Mouse (Mus musculus) left cerebral cortex, adult 8-10 months (tissue): ENCODE data around the gene Bnipl. TPM values are rescaled to one million over a fixed set of nuclear protein-coding genes. Genes with fewer than 3 reads are reported as not detected.

Source experiments
- DNase-seq, 2 experiments: peaks; one replicate each; pipeline ENCODE4 v3.0.0; 2022; ENCODE audit warnings: low spot score in 2 of 2
- total RNA-seq, 4 experiments: library from RNA; stranded (reverse); gene quantifications; 2 replicates each; pipeline ENCODE4 v1.2.4; 2022

The Bnipl gene
- under 1 TPM in 3 of 4 experiments, not detected in 1; 0.37 to 0.72 (median 0.67) TPM for total RNA-seq

GRCm38 (mm10) chr3:95250783-95251424 lies at the start of gene Bnipl:
Bnipl (minus strand) TSS chr3:95251193.
- DNase-seq: no peak

GRCm38 (mm10) chr3:95298018-95298417 lies 47.0 kb upstream of the Bnipl start:
- DNase-seq: no peak

GRCm38 (mm10) chr3:95296103-95296469 lies 45.1 kb upstream of the Bnipl start:
- DNase-seq: no peak

- no peak for DNase-seq
Observed at GRCm38 (mm10) chr3:95295321-95296102, 44.5 kb upstream of the Bnipl start.

GRCm38 (mm10) chr3:95294718-95295117 lies 43.7 kb upstream of the Bnipl start:
- DNase-seq: no peak

GRCm38 (mm10) chr3:95294316-95294715 lies 43.3 kb upstream of the Bnipl start:
- no peak for DNase-seq

- DNase-seq: no peak
Observed at GRCm38 (mm10) chr3:95293537-95293936, 42.5 kb upstream of the Bnipl start.

GRCm38 (mm10) chr3:95292899-95293298 lies 41.9 kb upstream of the Bnipl start:
- DNase-seq: no peak

- no peak for DNase-seq
Observed at GRCm38 (mm10) chr3:95291041-95291440, 40.0 kb upstream of the Bnipl start.

GRCm38 (mm10) chr3:95290156-95290555 lies 39.2 kb upstream of the Bnipl start:
- DNase-seq: no peak

GRCm38 (mm10) chr3:95289419-95289818 lies 38.4 kb upstream of the Bnipl start:
- no peak for DNase-seq

GRCm38 (mm10) chr3:95287541-95287940 lies 36.5 kb upstream of the Bnipl start:
- DNase-seq: no peak

- no peak for DNase-seq
Observed at GRCm38 (mm10) chr3:95286510-95286909, 35.5 kb upstream of the Bnipl start.

GRCm38 (mm10) chr3:95286011-95286410 lies 35.0 kb upstream of the Bnipl start:
- DNase-seq: no peak

GRCm38 (mm10) chr3:95285390-95285789 lies 34.4 kb upstream of the Bnipl start:
- no peak for DNase-seq

GRCm38 (mm10) chr3:95284501-95285281 lies 33.7 kb upstream of the Bnipl start:
- no peak for DNase-seq

- no peak for DNase-seq
Observed at GRCm38 (mm10) chr3:95284062-95284461, 33.1 kb upstream of the Bnipl start.

GRCm38 (mm10) chr3:95283589-95283941 lies 32.6 kb upstream of the Bnipl start:
- no peak for DNase-seq

- DNase-seq: peak; percentile 62 to 63
Observed at GRCm38 (mm10) chr3:95282865-95283588, 32.0 kb upstream of the Bnipl start.

- no peak for DNase-seq
Observed at GRCm38 (mm10) chr3:95282381-95282864, 31.4 kb upstream of the Bnipl start.
